Mouse (Mus musculus): Measurements from ENCODE around the gene Dnajb12. TPM values are rescaled to one million over a fixed set of nuclear protein-coding genes. Genes with fewer than 3 reads are reported as not detected.

The Dnajb12 gene
- polyA plus RNA-seq, 1 experiment from 2014 or later, result 27.4 TPM

- no peak for DNase-seq (ENCODE audit: low spot score)
These were observed 6.7 kb downstream of the Dnajb12 start for GRCm38 (mm10) chr10:59886081-59886466.

DNA sequence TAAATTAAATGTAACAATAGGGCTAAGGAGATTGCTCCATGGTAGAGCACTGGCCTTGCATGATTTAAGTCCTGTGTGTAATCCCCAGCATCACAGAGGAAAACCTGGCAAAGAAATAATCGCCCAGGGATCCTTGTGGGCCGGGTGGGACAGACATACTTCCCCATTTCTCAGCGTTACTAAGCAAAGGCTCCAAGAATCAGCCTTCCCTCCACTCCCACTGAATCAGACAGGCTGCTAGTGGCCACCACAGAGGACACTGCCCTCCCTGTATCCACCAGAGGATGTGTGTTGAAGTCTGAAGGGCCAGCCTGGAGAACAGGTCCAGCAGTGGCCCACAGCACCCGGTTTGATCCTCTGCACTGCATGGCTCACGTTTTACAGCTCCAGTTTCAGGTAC is 8.1 kb downstream of the Dnajb12 start:
- ATAC-seq (replicated peaks; ENCODE audit: low FRiP score) (no peak), DNase-seq (ENCODE audit: low spot score) (no peak)
- H3K9me3 ChIP-seq (ENCODE audit: control insufficient read depth, low read length), result no peaks in the 10 kb centered on the region
- no peak overlapping the region for H3K4me3 ChIP-seq (ENCODE audit: low read depth, low read length)
- H3K27me3 ChIP-seq (replicated peaks; ENCODE audit: control insufficient read depth, insufficient read depth, low read length), result no peaks in the 10 kb centered on the region
- no peak overlapping the region for H3K4me2 ChIP-seq
- no peak overlapping the region for H3K27ac ChIP-seq (ENCODE audit: low read depth, low read length)
- H3K9ac ChIP-seq (ENCODE audit: low read depth, low read length), result no peak overlapping the region
- peaks cover 25% of the 10 kb centered on the region for H3K4me1 ChIP-seq (replicated peaks; ENCODE audit: control insufficient read depth, insufficient read depth, low read length)
- peaks cover 12% of the 10 kb centered on the region; the same call in 1 of the 2 replicates for H3K36me3 ChIP-seq (ENCODE audit: control insufficient read depth, insufficient read depth, low read length)
- WGBS, result 67% methylated on average over 5 of the region's 5 CpGs

More at GRCm38 (mm10) chr10:59886081-59886466, 6.7 kb downstream of the Dnajb12 start:
- no peak overlapping the region for H3K9ac ChIP-seq (ENCODE audit: low read depth, low read length)
- H3K27ac ChIP-seq (ENCODE audit: low read depth, low read length), result no peak overlapping the region; the same call in 1 of the 2 replicates
- 96% methylated on average over 1 of the region's 1 CpGs for WGBS
- peaks cover 28% of the 10 kb centered on the region for H3K4me1 ChIP-seq (replicated peaks; ENCODE audit: control insufficient read depth, insufficient read depth, low read length)
- no peaks in the 10 kb centered on the region for H3K9me3 ChIP-seq (ENCODE audit: control insufficient read depth, low read length)
- no peaks in the 10 kb centered on the region for H3K27me3 ChIP-seq (replicated peaks; ENCODE audit: control insufficient read depth, insufficient read depth, low read length)
- no peak overlapping the region for H3K4me3 ChIP-seq (ENCODE audit: low read depth, low read length)
- H3K36me3 ChIP-seq (ENCODE audit: control insufficient read depth, insufficient read depth, low read length), result peaks cover 3% of the 10 kb centered on the region; the same call in 1 of the 2 replicates
- H3K4me2 ChIP-seq, result no peak overlapping the region
- ATAC-seq (replicated peaks; ENCODE audit: low FRiP score), result no peak; the same call in 1 of the 2 replicates

DNA sequence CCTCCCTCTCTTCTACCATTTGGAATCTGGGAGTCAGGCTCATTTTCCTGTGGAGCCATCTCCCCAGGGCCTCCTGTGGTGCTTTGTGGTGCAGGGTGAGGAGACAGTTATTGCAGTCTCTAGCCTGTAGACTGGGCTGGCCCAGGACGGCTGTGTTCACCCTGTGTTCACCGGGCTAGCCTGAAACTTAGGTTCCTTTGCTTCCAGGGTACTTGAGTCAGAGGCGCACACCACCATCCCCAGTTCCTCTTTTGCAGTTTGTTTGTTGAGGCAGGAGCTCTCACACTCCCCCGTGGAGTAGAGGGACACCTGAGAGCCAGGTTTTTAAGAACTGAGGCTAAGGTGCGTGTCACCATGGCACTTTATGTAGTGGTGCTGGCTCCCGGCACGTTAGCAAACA is 10.0 kb downstream of the Dnajb12 start:
- Histone ChIP-seq H3K4me3 (ENCODE audit: low read depth, low read length) (no peak overlapping the region), H3K4me2 (no peak overlapping the region), H3K9ac (ENCODE audit: low read depth, low read length) (no peak overlapping the region), H3K36me3 (ENCODE audit: control insufficient read depth, insufficient read depth, low read length) (peaks cover 19% of the 10 kb centered on the region), H3K4me1 (replicated peaks; ENCODE audit: control insufficient read depth, insufficient read depth, low read length) (peaks cover 24% of the 10 kb centered on the region), H3K27ac (ENCODE audit: low read depth, low read length) (no peak overlapping the region), H3K27me3 (replicated peaks; ENCODE audit: control insufficient read depth, insufficient read depth, low read length) (no peaks in the 10 kb centered on the region), H3K9me3 (ENCODE audit: control insufficient read depth, low read length) (no peaks in the 10 kb centered on the region)
- DNase-seq (ENCODE audit: low spot score) (no peak), ATAC-seq (replicated peaks; ENCODE audit: low FRiP score) (no peak)
- 75% methylated on average over 7 of the region's 7 CpGs for WGBS

DNA sequence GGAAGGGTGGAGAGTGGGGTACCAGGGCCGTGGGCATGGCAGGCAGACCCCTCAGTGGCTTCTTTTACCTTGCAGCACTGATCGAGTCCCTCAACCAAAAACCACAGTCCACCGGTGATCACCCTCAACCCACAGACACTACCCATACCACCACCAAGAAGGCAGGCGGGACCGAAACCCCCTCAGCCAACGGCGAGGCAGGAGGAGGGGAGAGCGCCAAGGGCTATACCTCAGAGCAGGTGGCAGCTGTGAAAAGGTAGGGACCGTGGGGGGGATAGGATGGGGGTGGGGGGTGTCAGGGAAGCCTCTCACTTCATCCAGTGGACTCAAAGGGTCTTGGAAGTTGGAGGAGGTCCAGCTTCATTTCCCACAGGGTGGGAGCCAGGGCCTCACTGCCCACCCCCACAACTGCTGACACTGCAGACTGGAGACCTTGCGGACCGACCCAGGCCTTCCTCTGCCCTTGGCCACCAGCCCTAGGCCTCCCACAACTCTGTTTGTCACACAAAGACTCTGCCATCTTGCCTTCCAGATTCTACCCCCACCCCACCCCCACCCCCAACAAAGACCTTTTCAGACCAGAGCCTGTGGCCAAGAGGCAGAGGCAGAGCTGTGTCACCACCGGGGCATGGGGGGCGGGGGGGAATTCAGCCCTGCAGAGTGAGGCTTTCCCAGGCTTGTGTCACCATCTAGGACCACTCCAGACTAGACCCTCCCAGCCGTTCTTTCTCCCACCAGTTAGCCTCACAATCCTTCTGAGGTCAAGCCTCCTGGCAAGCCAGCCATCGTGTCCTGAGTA is 10.8 kb downstream of the Dnajb12 start:
- 86% methylated on average over 15 of the region's 15 CpGs for WGBS
- no peaks in the 10 kb centered on the region for H3K9me3 ChIP-seq (ENCODE audit: control insufficient read depth, low read length)
- H3K27ac ChIP-seq (ENCODE audit: low read depth, low read length), result no peak overlapping the region
- no peak overlapping the region for H3K4me3 ChIP-seq (ENCODE audit: low read depth, low read length)
- ATAC-seq (replicated peaks; ENCODE audit: low FRiP score) (no peak), DNase-seq (ENCODE audit: low spot score) (no peak)
- no peak overlapping the region for H3K9ac ChIP-seq (ENCODE audit: low read depth, low read length)
- peaks cover 22% of the 10 kb centered on the region for H3K4me1 ChIP-seq (replicated peaks; ENCODE audit: control insufficient read depth, insufficient read depth, low read length)
- no peak overlapping the region for H3K4me2 ChIP-seq
- no peaks in the 10 kb centered on the region for H3K27me3 ChIP-seq (replicated peaks; ENCODE audit: control insufficient read depth, insufficient read depth, low read length)
- H3K36me3 ChIP-seq (ENCODE audit: control insufficient read depth, insufficient read depth, low read length), result peaks cover 23% of the 10 kb centered on the region

DNA sequence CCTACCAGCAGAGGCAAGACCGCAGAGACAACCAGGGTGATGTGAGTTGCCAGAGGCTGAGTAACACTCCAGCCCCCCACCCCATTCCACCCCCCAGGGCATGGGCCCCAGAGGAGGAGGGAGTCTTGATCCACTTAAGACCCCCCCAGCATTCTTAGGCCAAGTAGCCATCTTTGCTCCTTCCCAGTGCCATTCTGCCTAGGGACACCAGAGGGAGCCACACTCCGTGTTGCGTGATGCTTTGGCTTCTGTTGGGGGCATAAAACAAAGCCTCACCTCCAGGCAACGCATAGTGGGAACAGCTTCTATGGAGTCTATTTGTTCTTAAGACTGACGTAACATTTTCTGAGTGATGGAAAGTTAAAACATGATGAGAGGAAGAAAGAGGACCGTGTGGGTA is 13.6 kb downstream of the Dnajb12 start:
- ATAC-seq (replicated peaks; ENCODE audit: low FRiP score) (no peak), DNase-seq (ENCODE audit: low spot score) (peak; percentile 53)
- no peak overlapping the region for H3K4me2 ChIP-seq
- WGBS, result 57% methylated on average over 6 of the region's 6 CpGs
- peaks cover 37% of the 10 kb centered on the region for H3K36me3 ChIP-seq (ENCODE audit: control insufficient read depth, insufficient read depth, low read length)
- H3K9ac ChIP-seq (ENCODE audit: low read depth, low read length), result no peak overlapping the region
- no peaks in the 10 kb centered on the region for H3K27me3 ChIP-seq (replicated peaks; ENCODE audit: control insufficient read depth, insufficient read depth, low read length)
- no peak overlapping the region for H3K4me3 ChIP-seq (ENCODE audit: low read depth, low read length)
- H3K4me1 ChIP-seq (replicated peaks; ENCODE audit: control insufficient read depth, insufficient read depth, low read length), result peaks cover 15% of the 10 kb centered on the region
- no peaks in the 10 kb centered on the region for H3K9me3 ChIP-seq (ENCODE audit: control insufficient read depth, low read length)
- H3K27ac ChIP-seq (ENCODE audit: low read depth, low read length), result no peak overlapping the region

DNA sequence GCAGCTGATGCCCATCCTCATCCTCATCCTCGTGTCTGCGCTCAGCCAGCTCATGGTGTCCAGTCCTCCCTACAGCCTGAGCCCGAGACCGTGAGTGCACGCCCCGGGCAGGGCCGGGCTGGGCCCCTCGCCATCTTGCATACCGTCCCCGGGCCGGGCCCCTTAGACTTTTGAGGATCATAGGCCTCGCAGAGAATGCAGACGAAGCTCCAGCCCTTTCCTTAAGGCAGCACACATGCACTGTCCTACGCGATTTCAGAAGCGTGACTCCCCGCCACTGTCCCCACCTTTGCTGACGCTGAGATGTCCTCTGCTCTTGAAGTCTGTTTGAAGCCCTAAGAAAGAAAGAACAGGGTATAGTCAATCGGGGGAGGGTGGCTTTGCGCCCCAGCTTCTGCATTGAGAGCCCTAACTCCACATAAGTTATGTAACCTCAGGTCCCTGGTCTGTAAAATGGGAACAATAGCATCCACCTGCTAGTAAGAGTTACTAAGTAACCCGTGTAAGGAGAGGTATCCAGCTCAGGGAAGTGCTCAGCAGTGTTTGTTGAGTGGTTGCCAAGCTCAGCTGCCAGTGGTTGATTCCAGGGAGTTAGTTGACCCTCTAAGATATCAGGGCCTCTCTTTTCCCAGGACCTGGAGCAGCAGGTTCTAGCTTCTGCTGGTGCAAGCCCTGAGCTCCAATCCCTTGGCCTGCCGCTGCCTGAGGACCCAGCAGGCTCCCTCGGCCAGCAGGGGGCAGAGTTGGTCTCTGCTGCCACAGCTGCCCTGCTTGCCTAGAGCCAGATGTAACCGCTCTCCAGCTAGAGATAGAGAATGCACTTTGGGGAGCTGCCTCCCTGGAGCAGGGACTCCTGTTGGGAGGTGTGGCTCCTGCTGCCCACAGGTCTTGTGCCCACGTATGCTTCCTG is 15.2 kb downstream of the Dnajb12 start:
- Histone ChIP-seq H3K4me1 (replicated peaks; ENCODE audit: control insufficient read depth, insufficient read depth, low read length) (peaks cover 31% of the 10 kb centered on the region), H3K27ac (ENCODE audit: low read depth, low read length) (no peak overlapping the region), H3K27me3 (replicated peaks; ENCODE audit: control insufficient read depth, insufficient read depth, low read length) (no peaks in the 10 kb centered on the region), H3K4me2 (no peak overlapping the region; the same call in 1 of the 2 replicates), H3K9me3 (ENCODE audit: control insufficient read depth, low read length) (no peaks in the 10 kb centered on the region), H3K36me3 (ENCODE audit: control insufficient read depth, insufficient read depth, low read length) (peaks cover 43% of the 10 kb centered on the region), H3K4me3 (ENCODE audit: low read depth, low read length) (no peak overlapping the region), H3K9ac (ENCODE audit: low read depth, low read length) (no peak overlapping the region)
- no peak for ATAC-seq (replicated peaks; ENCODE audit: low FRiP score)
- 81% methylated on average over 25 of the region's 25 CpGs for WGBS
- DNase-seq (ENCODE audit: low spot score), result peak; percentile 83

- H3K9ac ChIP-seq (ENCODE audit: low read depth, low read length), result no peak overlapping the region
- H3K36me3 ChIP-seq (ENCODE audit: control insufficient read depth, insufficient read depth, low read length), result peaks cover 42% of the 10 kb centered on the region
- H3K9me3 ChIP-seq (ENCODE audit: control insufficient read depth, low read length), result no peaks in the 10 kb centered on the region
- 94% methylated on average over 17 of the region's 17 CpGs for WGBS
- no peak overlapping the region for H3K4me2 ChIP-seq
- H3K27ac ChIP-seq (ENCODE audit: low read depth, low read length), result no peak overlapping the region
- DNase-seq (ENCODE audit: low spot score) (no peak), ATAC-seq (replicated peaks; ENCODE audit: low FRiP score) (no peak)
- H3K27me3 ChIP-seq (replicated peaks; ENCODE audit: control insufficient read depth, insufficient read depth, low read length), result no peaks in the 10 kb centered on the region
- H3K4me1 ChIP-seq (replicated peaks; ENCODE audit: control insufficient read depth, insufficient read depth, low read length), result peaks cover 39% of the 10 kb centered on the region
- no peak overlapping the region for H3K4me3 ChIP-seq (ENCODE audit: low read depth, low read length)
These were observed 16.3 kb downstream of the Dnajb12 start for GRCm38 (mm10) chr10:59895460-59896186.

- H3K4me2 ChIP-seq, result no peak overlapping the region
- no peak overlapping the region for H3K9ac ChIP-seq (ENCODE audit: low read depth, low read length)
- no peak overlapping the region for H3K4me3 ChIP-seq (ENCODE audit: low read depth, low read length)
- 89% methylated on average over 4 of the region's 4 CpGs for WGBS
- H3K9me3 ChIP-seq (ENCODE audit: control insufficient read depth, low read length), result no peaks in the 10 kb centered on the region
- ATAC-seq (replicated peaks; ENCODE audit: low FRiP score) (no peak), DNase-seq (ENCODE audit: low spot score) (no peak)
- peaks cover 45% of the 10 kb centered on the region for H3K4me1 ChIP-seq (replicated peaks; ENCODE audit: control insufficient read depth, insufficient read depth, low read length)
- no peak overlapping the region for H3K27ac ChIP-seq (ENCODE audit: low read depth, low read length)
- no peaks in the 10 kb centered on the region for H3K27me3 ChIP-seq (replicated peaks; ENCODE audit: control insufficient read depth, insufficient read depth, low read length)
- peaks cover 40% of the 10 kb centered on the region for H3K36me3 ChIP-seq (ENCODE audit: control insufficient read depth, insufficient read depth, low read length)
These were observed 16.9 kb downstream of the Dnajb12 start for GRCm38 (mm10) chr10:59896211-59896610.
